Mouse (Mus musculus) kidney, embryonic 16.5 days (tissue): ENCODE results near the gene Snrnp27. TPM values are rescaled to one million over a fixed set of nuclear protein-coding genes. Genes with fewer than 3 reads are reported as not detected.

ENCODE experiments used
- ATAC-seq: fragments of 200-750 bp; cut with Nextera tagmentation; 2 replicates; pipeline ENCODE4 v1.8.0; 2017; ENCODE audit warnings: moderate TSS enrichment; ENCODE audit not compliant: low FRiP score, low TSS enrichment
- H3K27ac ChIP-seq: fragments of 300-500 bp; sonication (generic); 2 replicates; pipeline ENCODE4 v1.5.1; 2014; ENCODE audit warnings: low read length
- H3K27me3 ChIP-seq: fragments of 300-500 bp; sonication (generic); 2 replicates; pipeline ENCODE4 v1.6.1; 2014; ENCODE audit warnings: low read length, control low read depth, mixed read lengths; ENCODE audit not compliant: insufficient read depth
- H3K36me3 ChIP-seq: fragments of 300-500 bp; sonication (generic); 2 replicates; pipeline ENCODE4 v1.6.1; 2014; ENCODE audit warnings: low read length, control low read depth, mixed read lengths; ENCODE audit not compliant: insufficient read depth
- H3K4me1 ChIP-seq: fragments of 300-500 bp; sonication (generic); 2 replicates; pipeline ENCODE4 v1.6.1; 2014; ENCODE audit warnings: low read length, control low read depth, mixed read lengths; ENCODE audit not compliant: insufficient read depth
- H3K4me2 ChIP-seq: fragments of 300-500 bp; sonication (generic); replicated peaks from 2 replicates; pipeline ENCODE4 v1.6.1; 2014; ENCODE audit warnings: low read depth, low read length
- H3K4me3 ChIP-seq: fragments of 300-500 bp; sonication (generic); 2 replicates; pipeline ENCODE4 v1.5.1; 2014; ENCODE audit warnings: mild to moderate bottlenecking, low read length
- H3K9ac ChIP-seq: fragments of 300-500 bp; sonication (generic); replicated peaks from 2 replicates; pipeline ENCODE4 v1.6.1; 2014; ENCODE audit warnings: low read length
- H3K9me3 ChIP-seq: fragments of 300-500 bp; sonication (generic); 2 replicates; pipeline ENCODE4 v1.6.1; 2016; ENCODE audit warnings: low read length, control low read depth
- WGBS: fragments of 180-500 bp; shearing (Covaris S2); extraction: QIAGEN DNeasy Blood & Tissue Kit; methylation state at CpG from one replicate; pipeline ENCODE4 v1.1.7; 2014; 5-methylcytosine and 5-hydroxymethylcytosine counted together
- polyA plus RNA-seq: library from polyadenylated mRNA; unstranded; fragments of >200 nt; fragmentation: Nextera tagmentation; extraction: Ambion mirVana; gene quantifications from 2 replicates; pipeline ENCODE4 v1.2.1, GENCODE M21; 2015

Gene Snrnp27
- polyA plus RNA-seq, 1 experiment from 2014 or later: 95.5 TPM

GRCm38 (mm10) chr6:86665560-86666307 is 18.6 kb downstream of the Snrnp27 start:
- no peak for ATAC-seq
- Histone ChIP-seq H3K36me3 (peaks cover 21% of the 10 kb centered on the region), H3K9me3 (no peaks in the 10 kb centered on the region), H3K27ac (no peak overlapping the region), H3K4me1 (peaks cover 10% of the 10 kb centered on the region; the same call in 1 of the 2 replicates), H3K4me3 (no peak overlapping the region), H3K9ac (no peak overlapping the region), H3K27me3 (no peaks in the 10 kb centered on the region), H3K4me2 (no peak overlapping the region)
- WGBS: 68% methylated on average over 17 of the region's 17 CpGs

GRCm38 (mm10) chr6:86665076-86665475 is 19.2 kb downstream of the Snrnp27 start:
- H3K4me3 ChIP-seq: no peak overlapping the region
- H3K4me1 ChIP-seq: peaks cover 10% of the 10 kb centered on the region; the same call in 1 of the 2 replicates
- peaks cover 21% of the 10 kb centered on the region for H3K36me3 ChIP-seq
- no peak overlapping the region for H3K4me2 ChIP-seq
- H3K9me3 ChIP-seq: no peaks in the 10 kb centered on the region
- no peak overlapping the region for H3K9ac ChIP-seq
- WGBS: 74% methylated on average over 5 of the region's 5 CpGs
- H3K27me3 ChIP-seq: no peaks in the 10 kb centered on the region
- no peak overlapping the region for H3K27ac ChIP-seq
- ATAC-seq: no peak

- H3K9ac ChIP-seq: no peak overlapping the region
- peaks cover 25% of the 10 kb centered on the region for H3K36me3 ChIP-seq
- no peak overlapping the region for H3K27ac ChIP-seq
- 71% methylated on average over 9 of the region's 9 CpGs for WGBS
- ATAC-seq: no peak
- H3K9me3 ChIP-seq: no peaks in the 10 kb centered on the region
- no peaks in the 10 kb centered on the region for H3K27me3 ChIP-seq
- no peaks in the 10 kb centered on the region for H3K4me1 ChIP-seq
- no peak overlapping the region for H3K4me3 ChIP-seq
- no peak overlapping the region for H3K4me2 ChIP-seq
These were observed 24.0 kb downstream of the Snrnp27 start for GRCm38 (mm10) chr6:86660161-86660877.

- H3K4me1 ChIP-seq: no peaks in the 10 kb centered on the region
- H3K36me3 ChIP-seq: peaks cover 25% of the 10 kb centered on the region
- no peak for ATAC-seq
- WGBS: 77% methylated on average over 3 of the region's 3 CpGs
- no peak overlapping the region for H3K4me3 ChIP-seq
- H3K9ac ChIP-seq: no peak overlapping the region
- H3K27ac ChIP-seq: no peak overlapping the region
- no peak overlapping the region for H3K4me2 ChIP-seq
- H3K9me3 ChIP-seq: no peaks in the 10 kb centered on the region
- H3K27me3 ChIP-seq: no peaks in the 10 kb centered on the region
These were observed 25.8 kb downstream of the Snrnp27 start for GRCm38 (mm10) chr6:86658501-86658900.

- H3K27me3 ChIP-seq: no peaks in the 10 kb centered on the region
- no peaks in the 10 kb centered on the region for H3K9me3 ChIP-seq
- H3K36me3 ChIP-seq: peaks cover 31% of the 10 kb centered on the region
- no peaks in the 10 kb centered on the region for H3K4me1 ChIP-seq
- H3K9ac ChIP-seq: no peak overlapping the region
- whole genome bisulfite sequencing: 74% methylated on average over 9 of the region's 9 CpGs
- no peak overlapping the region for H3K4me2 ChIP-seq
- no peak overlapping the region for H3K27ac ChIP-seq
- H3K4me3 ChIP-seq: no peak overlapping the region
- ATAC-seq: no peak
These were observed 29.9 kb downstream of the Snrnp27 start for GRCm38 (mm10) chr6:86654270-86654916.

GRCm38 (mm10) chr6:86653026-86653425 is 31.3 kb downstream of the Snrnp27 start:
- WGBS: 86% methylated on average over 6 of the region's 6 CpGs
- Histone ChIP-seq H3K27me3 (no peaks in the 10 kb centered on the region), H3K4me1 (no peaks in the 10 kb centered on the region), H3K9me3 (no peaks in the 10 kb centered on the region), H3K36me3 (peaks cover 35% of the 10 kb centered on the region), H3K27ac (no peak overlapping the region), H3K4me2 (no peak overlapping the region), H3K9ac (no peak overlapping the region), H3K4me3 (no peak overlapping the region)
- no peak for ATAC-seq

GRCm38 (mm10) chr6:86646143-86646542 is 38.2 kb downstream of the Snrnp27 start:
- ATAC-seq: no peak
- Histone ChIP-seq H3K9ac (no peak overlapping the region), H3K27ac (no peak overlapping the region), H3K9me3 (no peaks in the 10 kb centered on the region), H3K4me1 (no peaks in the 10 kb centered on the region), H3K4me3 (no peak overlapping the region), H3K27me3 (no peaks in the 10 kb centered on the region), H3K4me2 (no peak overlapping the region), H3K36me3 (peaks cover 19% of the 10 kb centered on the region)
- 76% methylated on average over 7 of the region's 7 CpGs for WGBS

GRCm38 (mm10) chr6:86645551-86645950 is 38.8 kb downstream of the Snrnp27 start:
- H3K4me2 ChIP-seq: no peak overlapping the region
- H3K9me3 ChIP-seq: no peaks in the 10 kb centered on the region
- 63% methylated on average over 4 of the region's 4 CpGs for WGBS

GRCm38 (mm10) chr6:86644775-86645400 is 39.4 kb downstream of the Snrnp27 start:
- Histone ChIP-seq H3K27me3 (no peaks in the 10 kb centered on the region), H3K9ac (no peak overlapping the region), H3K4me3 (no peak overlapping the region), H3K4me1 (no peaks in the 10 kb centered on the region), H3K36me3 (peaks cover 7% of the 10 kb centered on the region; the same call in 1 of the 2 replicates), H3K27ac (no peak overlapping the region), H3K4me2 (no peak overlapping the region), H3K9me3 (no peaks in the 10 kb centered on the region)
- 83% methylated on average over 3 of the region's 3 CpGs for WGBS
- ATAC-seq: no peak

More at GRCm38 (mm10) chr6:86645551-86645950, 38.8 kb downstream of the Snrnp27 start:
- Histone ChIP-seq H3K27me3 (no peaks in the 10 kb centered on the region), H3K4me1 (no peaks in the 10 kb centered on the region), H3K27ac (no peak overlapping the region), H3K9ac (no peak overlapping the region), H3K36me3 (peaks cover 13% of the 10 kb centered on the region), H3K4me3 (no peak overlapping the region)
- ATAC-seq: no peak
